Mouse (Mus musculus) lung, embryonic 16.5 days (tissue): ENCODE measurements around the gene Irf1. TPM values are rescaled to one million over a fixed set of nuclear protein-coding genes. Genes with fewer than 3 reads are reported as not detected.
"Not testable (repeated sequence)": the region's sequence is repeated elsewhere in the genome, so short reads cannot be mapped to it uniquely, and the experiment has no call there.

Experiments used
- ATAC-seq: fragments of 200-750 bp; cut with Nextera tagmentation; 2 replicates; pipeline ENCODE4 v1.8.0; 2017; ENCODE audit warnings: low read depth, mild to moderate bottlenecking, moderate library complexity
- H3K27ac ChIP-seq: fragments of 300-500 bp; sonication (generic); 2 replicates; pipeline ENCODE4 v1.5.1; 2014; ENCODE audit warnings: mild to moderate bottlenecking, control low read depth, low read length
- H3K27me3 ChIP-seq: fragments of 300-500 bp; sonication (generic); 2 replicates; pipeline ENCODE4 v1.6.1; 2014; ENCODE audit warnings: low read depth, low read length, mixed read lengths; ENCODE audit not compliant: control insufficient read depth, insufficient read depth
- H3K36me3 ChIP-seq: fragments of 300-500 bp; sonication (generic); 2 replicates; pipeline ENCODE4 v1.6.1; 2014; ENCODE audit warnings: low read length; ENCODE audit not compliant: control insufficient read depth, insufficient read depth
- H3K4me1 ChIP-seq: fragments of 300-500 bp; sonication (generic); replicated peaks from 2 replicates; pipeline ENCODE4 v1.6.1; 2014; ENCODE audit warnings: low read length, mixed read lengths; ENCODE audit not compliant: control insufficient read depth, insufficient read depth
- H3K4me2 ChIP-seq: fragments of 300-500 bp; sonication (generic); 2 replicates; pipeline ENCODE4 v1.6.1; 2014; ENCODE audit warnings: low read depth, low read length, control low read depth
- H3K4me3 ChIP-seq: fragments of 300-500 bp; sonication (generic); 2 replicates; pipeline ENCODE4 v1.5.1; 2014; ENCODE audit warnings: mild to moderate bottlenecking, low read length, control low read depth
- H3K9ac ChIP-seq: fragments of 300-500 bp; sonication (generic); 2 replicates; pipeline ENCODE4 v1.6.1; 2014; ENCODE audit warnings: low read length, control low read depth
- H3K9me3 ChIP-seq: fragments of 300-500 bp; sonication (generic); 2 replicates; pipeline ENCODE4 v1.6.1; 2016; ENCODE audit warnings: low read length; ENCODE audit not compliant: control insufficient read depth
- WGBS: fragments of 180-500 bp; shearing (Covaris S2); extraction: QIAGEN DNeasy Blood & Tissue Kit; methylation state at CpG from one replicate; pipeline ENCODE4 v1.1.7; 2014; 5-methylcytosine and 5-hydroxymethylcytosine counted together
- polyA plus RNA-seq: library from polyadenylated mRNA; unstranded; fragments of >200 nt; fragmentation: Nextera tagmentation; extraction: Ambion mirVana; gene quantifications from 2 replicates; pipeline ENCODE4 v1.2.1, GENCODE M21; 2015

The Irf1 gene
- polyA plus RNA-seq, 1 experiment from 2014 or later, result 29.7 TPM

DNA sequence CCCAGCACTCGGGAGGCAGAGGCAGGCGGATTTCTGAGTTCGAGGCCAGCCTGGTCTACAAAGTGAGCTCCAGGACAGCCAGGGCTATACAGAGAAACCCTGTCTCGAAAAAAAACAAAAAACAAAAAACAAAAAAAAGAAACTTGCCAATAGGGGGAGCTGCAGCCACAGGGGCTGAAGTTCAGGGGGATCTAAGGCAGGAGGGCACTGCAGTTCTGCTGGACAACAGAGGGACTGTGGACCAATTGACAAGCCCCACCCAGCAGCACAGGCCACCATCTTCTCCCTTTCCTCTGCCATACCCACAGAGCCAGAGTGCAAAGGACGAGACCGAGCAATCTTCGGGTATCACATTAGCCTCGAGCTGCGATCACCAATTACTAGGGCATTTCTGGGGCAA, 11.8 kb upstream of the Irf1 start:
- H3K27ac ChIP-seq, result not testable (repeated sequence)

DNA sequence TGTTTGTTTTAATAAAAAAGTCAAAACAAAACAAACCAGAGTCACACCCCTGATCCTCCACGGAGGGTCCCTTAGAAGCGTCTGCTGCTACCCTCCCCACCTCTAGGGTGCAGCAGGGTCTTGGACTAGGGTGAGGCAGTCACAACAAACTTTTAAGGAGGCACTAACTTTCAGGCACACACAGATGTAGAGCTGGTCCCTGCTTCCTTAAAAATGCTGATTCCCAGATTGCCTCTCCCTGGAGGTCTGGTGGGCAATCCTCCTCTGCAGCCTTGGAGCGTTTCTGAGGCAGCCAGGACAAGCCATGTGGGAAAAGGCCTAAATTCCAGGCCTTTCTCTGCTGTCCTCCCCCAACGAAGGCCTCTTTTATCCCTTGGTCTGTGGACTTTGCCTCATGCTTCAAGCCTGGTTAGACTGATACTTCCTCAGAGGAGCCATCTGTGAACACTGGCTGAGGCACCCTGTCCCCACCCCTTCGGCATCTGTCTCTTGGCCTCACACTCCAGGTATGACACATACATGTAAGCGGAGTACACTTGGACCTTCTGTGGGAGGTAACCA, 10.9 kb upstream of the Irf1 start:
- WGBS, result 48% methylated on average over 6 of the region's 6 CpGs
- Histone ChIP-seq H3K9ac (no peak overlapping the region), H3K36me3 (no peaks in the 10 kb centered on the region), H3K4me3 (no peak overlapping the region), H3K27ac (0 out of 2 replicates have a peak overlapping the region, but pooled peaks have one; percentile 0), H3K27me3 (no peaks in the 10 kb centered on the region), H3K4me1 (peaks cover 38% of the 10 kb centered on the region), H3K9me3 (no peaks in the 10 kb centered on the region), H3K4me2 (no peak overlapping the region)
- no peak for ATAC-seq

More for the DNA sequence above, 11.8 kb upstream of the Irf1 start:
- peaks cover 29% of the 10 kb centered on the region for H3K4me1 ChIP-seq
- H3K4me3 ChIP-seq, ATAC-seq, H3K27me3 ChIP-seq, H3K36me3 ChIP-seq, H3K9me3 ChIP-seq, H3K9ac ChIP-seq, H3K4me2 ChIP-seq: not testable (repeated sequence)
- 83% methylated on average over 9 of the region's 9 CpGs for WGBS

DNA sequence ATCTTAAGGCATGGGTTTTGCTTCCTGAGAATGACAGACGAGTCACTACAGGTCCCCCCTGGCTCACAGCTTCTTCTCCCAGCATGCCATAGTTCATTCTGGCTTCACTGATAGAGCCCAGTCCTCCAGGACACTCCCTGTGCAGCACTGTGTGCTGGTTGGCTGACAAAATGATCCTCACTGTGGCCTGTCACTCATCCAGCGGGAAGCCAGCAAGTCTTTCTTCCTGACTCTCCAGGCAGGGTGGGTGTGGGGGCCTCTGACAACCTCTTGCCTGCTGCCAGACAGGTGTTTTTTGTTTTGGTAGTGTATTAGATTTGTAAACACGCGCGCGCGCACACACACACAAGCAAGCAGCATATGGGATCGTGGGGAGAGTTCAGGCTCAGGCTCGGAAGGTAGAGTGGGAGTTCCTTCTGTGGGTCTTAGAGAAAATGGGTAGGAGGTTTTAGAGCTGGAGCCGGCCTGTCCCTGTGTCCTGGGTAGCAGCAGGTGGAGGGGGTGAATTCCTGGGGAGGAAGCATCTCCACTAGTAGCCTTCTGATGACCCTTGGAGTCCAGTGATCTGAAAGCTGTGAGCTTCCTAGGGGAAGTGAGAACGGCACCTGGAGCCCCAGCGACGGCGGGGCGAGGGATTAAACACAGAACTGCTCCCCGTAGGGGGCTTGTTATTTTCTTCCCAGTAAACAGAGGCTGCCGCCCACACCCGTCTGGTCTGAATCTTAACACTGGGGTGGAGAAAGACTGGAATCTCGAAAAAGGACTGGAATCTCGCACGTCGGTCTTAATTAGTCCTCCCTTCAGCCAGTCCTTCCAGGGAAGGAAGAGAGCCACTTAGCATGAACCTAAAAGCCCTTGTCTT, 10.0 kb upstream of the Irf1 start:
- Histone ChIP-seq H3K4me3 (no peak overlapping the region), H3K4me2 (no peak overlapping the region), H3K4me1 (peaks cover 46% of the 10 kb centered on the region), H3K27ac (0 out of 2 replicates have a peak overlapping the region, but pooled peaks have one; percentile 16), H3K36me3 (no peaks in the 10 kb centered on the region), H3K9ac (0 out of 2 replicates have a peak overlapping the region, but pooled peaks have one; percentile 13), H3K9me3 (no peaks in the 10 kb centered on the region), H3K27me3 (no peaks in the 10 kb centered on the region)
- no peak for ATAC-seq
- WGBS, result 27% methylated on average over 22 of the region's 22 CpGs

DNA sequence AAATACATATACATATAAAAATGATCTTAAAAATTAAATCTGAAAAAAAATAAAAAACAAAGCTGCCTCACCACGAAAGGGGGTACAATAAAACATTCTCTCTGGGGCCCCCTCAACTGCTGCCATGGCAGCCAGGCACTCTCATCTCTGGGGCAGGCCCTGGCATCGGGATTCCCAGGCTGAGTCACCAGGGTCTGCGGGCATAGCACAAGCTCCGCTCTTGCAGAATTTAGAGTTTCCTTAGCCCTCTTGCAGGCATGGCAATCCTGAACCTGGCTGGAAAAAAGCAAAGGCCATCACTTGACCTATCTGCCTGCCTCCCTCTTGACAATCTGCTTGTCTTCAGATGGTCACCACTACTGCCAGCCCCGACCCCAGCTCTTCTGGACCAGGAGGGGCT, 8.5 kb upstream of the Irf1 start:
- peak overlapping the region; percentile 99 for H3K27ac ChIP-seq
- H3K9me3 ChIP-seq, result no peaks in the 10 kb centered on the region
- ATAC-seq, result no peak
- H3K4me3 ChIP-seq, result no peak overlapping the region
- peaks cover 47% of the 10 kb centered on the region for H3K4me1 ChIP-seq
- no peaks in the 10 kb centered on the region for H3K36me3 ChIP-seq
- WGBS, result 50% methylated on average over 5 of the region's 5 CpGs
- 0 out of 2 replicates have a peak overlapping the region, but pooled peaks have one; percentile 15 for H3K4me2 ChIP-seq
- H3K27me3 ChIP-seq, result no peaks in the 10 kb centered on the region
- H3K9ac ChIP-seq, result peak overlapping the region; percentile 31

DNA sequence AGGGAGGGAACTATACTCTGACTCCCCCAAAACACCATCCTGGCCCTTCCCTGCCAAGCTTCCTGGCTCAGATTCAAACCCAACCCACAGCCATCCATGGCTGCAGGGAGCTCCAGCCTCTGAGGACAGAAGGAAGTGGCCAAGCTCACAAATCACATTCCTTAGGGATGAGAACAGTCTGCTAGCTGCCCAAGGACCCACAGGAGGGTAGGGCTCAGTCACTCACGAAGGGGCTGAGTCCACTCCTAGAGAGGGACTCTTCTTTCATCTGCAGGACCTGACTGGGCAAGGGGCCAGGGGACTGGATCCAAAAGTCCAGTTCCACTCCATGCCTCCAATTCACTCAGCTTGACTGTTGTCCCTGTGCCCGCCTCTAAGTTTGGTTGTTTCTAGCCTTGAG, 8.0 kb upstream of the Irf1 start:
- Histone ChIP-seq H3K27me3 (no peaks in the 10 kb centered on the region), H3K4me3 (no peak overlapping the region), H3K9ac (no peak overlapping the region), H3K9me3 (no peaks in the 10 kb centered on the region), H3K4me2 (0 out of 2 replicates have a peak overlapping the region, but pooled peaks have one; percentile 15), H3K27ac (peak overlapping the region; percentile 99), H3K4me1 (peaks cover 47% of the 10 kb centered on the region), H3K36me3 (no peaks in the 10 kb centered on the region)
- ATAC-seq, result peak; percentile 77
- WGBS, result 10% methylated on average over 2 of the region's 2 CpGs

DNA sequence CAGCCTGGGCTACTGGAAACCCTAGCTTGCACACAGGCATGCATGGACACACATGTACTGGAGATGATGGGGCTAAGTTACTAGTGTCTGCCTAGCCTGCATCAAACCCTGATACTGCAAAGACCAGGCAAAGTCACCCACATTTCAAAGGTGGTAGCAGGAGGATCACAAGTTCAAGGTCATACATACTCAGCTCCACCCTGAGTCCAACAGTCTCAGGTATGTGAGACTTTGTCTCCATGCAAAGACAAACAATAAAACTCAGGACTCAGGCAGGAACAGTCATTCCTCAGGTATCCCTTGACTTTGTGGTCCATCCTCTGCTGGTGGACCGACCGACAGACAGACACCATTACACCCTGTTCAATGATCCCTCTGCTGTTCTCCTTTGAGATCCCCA, 7.4 kb upstream of the Irf1 start:
- peak overlapping the region; percentile 82 for H3K4me2 ChIP-seq
- H3K27ac ChIP-seq, result peak overlapping the region; percentile 99
- WGBS, result 45% methylated on average over 2 of the region's 2 CpGs
- peak overlapping the region; percentile 72 for H3K9ac ChIP-seq
- peaks cover 47% of the 10 kb centered on the region for H3K4me1 ChIP-seq
- H3K36me3 ChIP-seq, result no peaks in the 10 kb centered on the region
- no peaks in the 10 kb centered on the region for H3K27me3 ChIP-seq
- ATAC-seq, result no peak
- no peaks in the 10 kb centered on the region for H3K9me3 ChIP-seq
- H3K4me3 ChIP-seq, result peak overlapping the region; percentile 43

DNA sequence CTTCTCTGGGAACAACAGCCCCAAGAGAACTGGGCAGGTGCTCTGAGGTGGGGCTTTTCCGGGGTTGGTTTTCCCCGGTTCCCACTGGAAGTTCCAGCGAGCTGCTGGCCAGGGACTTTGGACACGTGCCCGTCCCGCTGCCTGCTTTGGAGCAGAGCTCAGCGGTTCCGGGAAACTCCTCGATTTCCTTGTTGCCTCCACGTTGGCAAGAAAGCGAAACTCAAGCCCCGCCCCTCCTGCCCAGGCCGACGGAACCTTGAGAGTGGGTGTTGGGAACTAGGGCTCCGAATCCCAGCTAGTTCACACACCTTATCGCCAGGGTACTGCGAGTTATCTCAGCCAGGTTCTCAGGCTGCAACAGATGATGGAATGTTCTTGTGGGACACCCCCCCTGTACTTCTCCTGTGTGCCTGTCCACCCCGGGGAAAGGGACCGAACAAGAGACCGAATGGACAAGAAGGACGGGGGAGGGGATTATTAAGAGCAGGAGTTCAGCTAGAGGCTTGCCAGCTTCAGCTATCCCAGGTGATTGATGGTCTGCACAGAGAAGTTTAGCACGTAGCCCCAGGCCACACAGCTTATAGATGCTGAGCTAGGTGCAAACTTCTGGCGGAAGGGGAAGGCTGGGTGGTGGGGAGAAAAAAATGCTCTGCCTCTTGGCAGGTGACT, 6.9 kb upstream of the Irf1 start:
- H3K9me3 ChIP-seq, result no peaks in the 10 kb centered on the region
- peak overlapping the region; percentile 43 for H3K4me3 ChIP-seq
- peaks cover 47% of the 10 kb centered on the region for H3K4me1 ChIP-seq
- peak overlapping the region; percentile 72 for H3K9ac ChIP-seq
- H3K36me3 ChIP-seq, result no peaks in the 10 kb centered on the region
- WGBS, result 2% methylated on average over 23 of the region's 23 CpGs
- peak overlapping the region; percentile 99 for H3K27ac ChIP-seq
- peak overlapping the region; percentile 82 for H3K4me2 ChIP-seq
- ATAC-seq, result peak; percentile 48
- no peaks in the 10 kb centered on the region for H3K27me3 ChIP-seq

DNA sequence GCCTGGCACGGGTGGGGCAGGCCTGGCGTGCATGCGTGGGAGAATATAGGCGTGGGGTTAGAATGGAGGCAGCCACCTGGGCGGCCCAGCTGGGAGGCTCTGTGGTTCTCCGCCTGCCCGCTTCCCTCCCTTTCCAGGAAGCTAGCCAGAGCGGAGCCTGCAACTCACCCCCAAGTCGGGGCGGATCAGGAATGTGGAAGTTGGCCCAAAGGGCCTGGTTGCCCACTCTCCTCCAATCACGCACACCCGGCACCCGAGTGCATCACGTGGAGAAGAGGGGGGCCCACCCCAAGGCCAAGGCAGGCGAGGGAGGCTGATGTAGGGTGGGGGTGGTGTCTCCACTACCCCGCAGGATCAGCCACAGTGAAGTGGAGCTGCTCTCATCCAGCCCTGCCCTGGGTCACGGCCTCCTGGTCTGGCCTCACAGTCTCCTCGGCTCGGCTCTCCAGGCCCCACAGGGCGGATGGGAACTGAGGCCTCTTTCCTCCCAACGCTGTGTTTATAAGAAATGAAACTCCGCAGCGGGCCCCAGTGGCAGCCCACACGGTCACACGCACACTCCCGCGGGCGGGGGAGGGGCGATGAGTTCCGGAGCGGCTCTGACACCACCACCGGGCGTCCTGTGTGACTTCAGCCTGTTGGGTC, 6.2 kb upstream of the Irf1 start:
- Histone ChIP-seq H3K27me3 (no peaks in the 10 kb centered on the region), H3K9ac (peak overlapping the region; percentile 72), H3K27ac (peak overlapping the region; percentile 99), H3K4me1 (peaks cover 47% of the 10 kb centered on the region), H3K36me3 (no peaks in the 10 kb centered on the region), H3K9me3 (no peaks in the 10 kb centered on the region), H3K4me3 (peak overlapping the region; percentile 43), H3K4me2 (peak overlapping the region; percentile 82)
- under 1% methylated on average over 31 of the region's 33 CpGs for WGBS
- peak; percentile 81 for ATAC-seq
